Mouse (Mus musculus) neural tube, embryonic 11.5 days (tissue): ENCODE data around the gene Scgb2b24. TPM values are rescaled to one million over a fixed set of nuclear protein-coding genes. Genes with fewer than 3 reads are reported as not detected.

Experiments used
- ATAC-seq: fragments of 200-750 bp; cut with Nextera tagmentation; 2 replicates; pipeline ENCODE4 v1.8.0; 2017; ENCODE audit warnings: moderate number of reproducible peaks, mild to moderate bottlenecking, moderate TSS enrichment, moderate library complexity; ENCODE audit not compliant: insufficient read depth, low FRiP score, low TSS enrichment
- DNase-seq: peaks from one replicate; pipeline ENCODE4 v3.0.0-alpha.2; 2015; ENCODE audit warnings: low spot score
- H3K27ac ChIP-seq: fragments of 300-500 bp; sonication (generic); 2 replicates; pipeline ENCODE4 v1.5.1; 2014; ENCODE audit warnings: low read depth, mild to moderate bottlenecking, low read length
- H3K27me3 ChIP-seq: fragments of 300-500 bp; sonication (generic); 2 replicates; pipeline ENCODE4 v1.6.1; 2014; ENCODE audit warnings: mild to moderate bottlenecking, low read length, mixed read lengths; ENCODE audit not compliant: control insufficient read depth, insufficient read depth
- H3K36me3 ChIP-seq: fragments of 300-500 bp; sonication (generic); 2 replicates; pipeline ENCODE4 v1.6.1; 2014; ENCODE audit warnings: mild to moderate bottlenecking, low read length, moderate library complexity, mixed read lengths; ENCODE audit not compliant: control insufficient read depth, insufficient read depth
- H3K4me1 ChIP-seq: fragments of 300-500 bp; sonication (generic); 2 replicates; pipeline ENCODE4 v1.6.1; 2014; ENCODE audit warnings: low read length, mixed read lengths; ENCODE audit not compliant: control insufficient read depth, insufficient read depth
- H3K4me2 ChIP-seq: fragments of 300-500 bp; sonication (generic); 2 replicates; pipeline ENCODE4 v1.6.1; 2014; ENCODE audit warnings: low read depth, mild to moderate bottlenecking, moderate library complexity
- H3K4me3 ChIP-seq: fragments of 300-500 bp; sonication (generic); 2 replicates; pipeline ENCODE4 v1.5.1; 2014; ENCODE audit warnings: low read depth, low read length
- H3K9ac ChIP-seq: fragments of 300-500 bp; sonication (generic); 2 replicates; pipeline ENCODE4 v1.6.1; 2014; ENCODE audit warnings: mild to moderate bottlenecking, low read length
- H3K9me3 ChIP-seq: fragments of 300-500 bp; sonication (generic); 2 replicates; pipeline ENCODE4 v1.6.1; 2016; ENCODE audit warnings: low read length; ENCODE audit not compliant: control insufficient read depth
- WGBS: fragments of 180-500 bp; shearing (Covaris S2); extraction: QIAGEN DNeasy Blood & Tissue Kit; methylation state at CpG from one replicate; pipeline ENCODE4 v1.1.7; 2014; 5-methylcytosine and 5-hydroxymethylcytosine counted together
- polyA plus RNA-seq: library from polyadenylated mRNA; unstranded; fragments of >200 nt; fragmentation: Nextera tagmentation; extraction: Ambion mirVana; gene quantifications from 2 replicates; pipeline ENCODE4 v1.2.1, GENCODE M21; 2014

Gene Scgb2b24
- not detected in 2 replicates for polyA plus RNA-seq

DNA sequence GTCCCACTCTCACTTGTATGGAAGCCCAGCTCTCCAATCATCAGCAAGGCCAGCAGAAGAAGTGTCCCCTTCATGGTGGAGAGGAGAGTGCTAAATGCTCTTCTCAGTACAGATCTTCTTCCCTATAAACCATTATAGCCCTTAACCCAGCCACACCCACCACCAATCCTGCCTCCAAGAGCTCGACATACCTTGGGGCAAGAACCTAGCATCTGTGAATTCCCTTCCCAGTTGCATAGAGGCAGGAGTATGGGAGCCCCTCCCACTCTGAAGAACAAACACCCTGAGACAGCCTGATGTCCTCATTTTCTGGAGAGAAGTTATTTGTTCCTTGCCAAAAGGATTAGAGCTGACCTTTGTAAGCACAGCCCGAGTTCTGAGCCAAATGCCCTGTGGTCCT lies at the start of gene Scgb2b24:
Scgb2b24 (minus strand) TSS at position 101 of the 400 bp plus-strand sequence.
- no peaks in the 10 kb centered on the region for H3K36me3 ChIP-seq
- DNase-seq (no peak), ATAC-seq (no peak)
- no peak within 1 kb of the TSS for H3K27ac ChIP-seq
- no peak within 1 kb of the TSS for H3K4me3 ChIP-seq
- WGBS = 79% methylated on average over 2 of the region's 2 CpGs
- no peak within 1 kb of the TSS for H3K9ac ChIP-seq
- peaks cover 51% of the 10 kb centered on the region for H3K9me3 ChIP-seq
- no peaks in the 10 kb centered on the region for H3K4me1 ChIP-seq
- H3K4me2 ChIP-seq = no peak within 1 kb of the TSS
- no peaks in the 10 kb centered on the region for H3K27me3 ChIP-seq

DNA sequence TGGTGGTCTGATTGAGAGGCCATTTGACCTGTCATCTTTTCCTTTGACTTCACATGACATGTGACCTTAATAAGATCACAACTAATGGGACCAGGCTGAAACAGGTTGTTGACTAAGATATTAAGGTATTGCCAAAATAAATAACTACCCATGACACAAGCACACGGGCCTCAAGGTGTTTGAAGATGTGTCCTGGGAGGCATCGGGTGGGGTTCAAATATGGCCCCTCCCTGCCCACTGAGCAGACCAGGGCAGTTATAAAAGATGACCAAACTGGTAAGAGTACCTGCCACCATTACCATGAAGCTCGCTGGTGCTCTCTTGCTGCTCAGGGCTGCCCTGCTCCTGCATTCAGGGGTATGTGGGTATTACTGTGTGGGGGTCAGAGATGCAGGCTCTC lies 4.4 kb upstream of the Scgb2b24 start, which contains the start of gene Scgb1b24:
Scgb1b24 (plus strand) TSS at position 301 of the 400 bp plus-strand sequence.
- peaks cover 41% of the 10 kb centered on the region for H3K9me3 ChIP-seq
- 86% methylated on average over 3 of the region's 3 CpGs for WGBS

DNA sequence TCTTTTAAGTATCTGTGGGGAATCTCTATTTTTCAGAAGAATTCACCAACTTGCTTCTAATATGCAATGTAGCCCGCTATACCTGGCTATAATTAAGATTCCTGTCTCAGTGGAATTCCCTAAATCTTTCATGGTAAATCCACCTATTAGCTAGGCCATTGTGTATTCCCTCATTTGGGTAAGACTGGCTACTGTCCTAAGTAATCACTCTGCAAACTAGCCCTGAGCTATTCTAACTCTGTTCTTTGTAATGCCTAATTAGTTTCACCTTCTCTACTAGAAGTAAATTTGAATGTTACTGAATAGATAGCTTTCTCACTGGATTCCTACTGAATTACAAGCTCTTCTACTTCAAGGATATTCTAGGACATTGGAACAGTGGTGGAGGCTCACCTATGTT lies 49.2 kb downstream of the Scgb2b24 start:
- ATAC-seq = no peak
- 26% methylated on average over 1 of the region's 1 CpGs for WGBS
- Histone ChIP-seq H3K4me2 (no peak overlapping the region), H3K27ac (no peak overlapping the region), H3K27me3 (no peaks in the 10 kb centered on the region), H3K36me3 (no peaks in the 10 kb centered on the region), H3K4me3 (no peak overlapping the region), H3K9ac (no peak overlapping the region), H3K9me3 (peaks cover 19% of the 10 kb centered on the region), H3K4me1 (no peaks in the 10 kb centered on the region)
- no peak for DNase-seq

More for the DNA sequence above, 4.4 kb upstream of the Scgb2b24 start, which contains the start of gene Scgb1b24:
- Histone ChIP-seq H3K36me3 (no peaks in the 10 kb centered on the region), H3K4me1 (no peaks in the 10 kb centered on the region), H3K9ac (no peak within 1 kb of the TSS), H3K4me3 (no peak within 1 kb of the TSS), H3K4me2 (no peak within 1 kb of the TSS), H3K27me3 (no peaks in the 10 kb centered on the region), H3K27ac (no peak within 1 kb of the TSS)
- ATAC-seq (no peak), DNase-seq (no peak)

Other genes starting within 250 kb of the Scgb2b24 start
- gene Scgb2b21, start 218.9 kb downstream of the Scgb2b24 start, polyA plus RNA-seq = not detected in 2 replicates
- gene Scgb1b24, start 4.5 kb upstream of the Scgb2b24 start, polyA plus RNA-seq = not detected in 2 replicates
- gene Scgb2b26, start 205.7 kb upstream of the Scgb2b24 start, polyA plus RNA-seq = not detected in 2 replicates